Mouse (Mus musculus) liver, adult 2 months (tissue): ENCODE measurements around the gene Gm42906. TPM values are rescaled to one million over a fixed set of nuclear protein-coding genes. Genes with fewer than 3 reads are reported as not detected.
A peak's percentile ranks its signal among the peaks of the same experiment; 100 is the strongest.

Source experiments
- DNase-seq: peaks from one replicate; pipeline ENCODE4 v3.0.0-alpha.2; 2011; ENCODE audit warnings: low read depth, low spot score; ENCODE audit errors: extremely low read depth
- H3K27ac ChIP-seq: fragments of 200-500 bp; replicated peaks from 2 replicates; pipeline ENCODE4 v1.5.1; 2012; ENCODE audit warnings: low read depth, mild to moderate bottlenecking, control low read depth, inconsistent platforms, low read length; ENCODE audit not compliant: insufficient read depth
- H3K27me3 ChIP-seq: fragments of 200-500 bp; 2 replicates; pipeline ENCODE4 v1.6.1; 2012; ENCODE audit warnings: mild to moderate bottlenecking, moderate library complexity, low read length, inconsistent platforms; ENCODE audit not compliant: control insufficient read depth, insufficient read depth
- H3K36me3 ChIP-seq: fragments of 200-500 bp; 2 replicates; pipeline ENCODE4 v1.6.1; 2012; ENCODE audit warnings: low read length, inconsistent platforms; ENCODE audit not compliant: control insufficient read depth, insufficient read depth
- H3K4me1 ChIP-seq: fragments of 200-500 bp; 2 replicates; pipeline ENCODE4 v1.6.1; 2011; ENCODE audit warnings: low read length; ENCODE audit not compliant: control insufficient read depth, insufficient read depth
- H3K4me3 ChIP-seq: fragments of 200-500 bp; 2 replicates; pipeline ENCODE4 v1.5.1; 2011; ENCODE audit warnings: low read depth, mild to moderate bottlenecking, control low read depth, low read length, moderate library complexity; ENCODE audit not compliant: insufficient read depth
- H3K79me2 ChIP-seq: fragments of 200-500 bp; 2 replicates; pipeline ENCODE4 v1.6.1; 2012; ENCODE audit warnings: inconsistent platforms, mild to moderate bottlenecking, low read length, moderate library complexity; ENCODE audit not compliant: control insufficient read depth, insufficient read depth
- H3K9ac ChIP-seq: fragments of 200-500 bp; 2 replicates; pipeline ENCODE4 v1.6.1; 2012; ENCODE audit warnings: low read depth, mild to moderate bottlenecking, control low read depth, inconsistent platforms, low read length
- CTCF ChIP-seq: fragments of 200-500 bp; IDR thresholded peaks from 2 replicates; pipeline ENCODE4 v1.5.1; 2011; ENCODE audit warnings: low read depth, low read length, control low read depth
- POLR2A ChIP-seq: fragments of 200-500 bp; IDR thresholded peaks from 2 replicates; pipeline ENCODE4 v1.6.1; 2011; ENCODE audit warnings: low read length, control low read depth; ENCODE audit not compliant: insufficient read depth; ENCODE audit errors: extremely low read depth
- WGBS: fragments of 180-500 bp; shearing (Covaris S2); methylation state at CpG from one replicate; pipeline ENCODE4 v1.1.7; 2018; 5-methylcytosine and 5-hydroxymethylcytosine counted together
- polyA plus RNA-seq: library from polyadenylated mRNA; depleted of rRNA; stranded (reverse); fragments of >200 nt; gene quantifications from 2 replicates; pipeline ENCODE4 v1.2.3, GENCODE M21; 2012; rRNA removed
- total RNA-seq: library from RNA; depleted of rRNA; stranded (reverse); fragments of >200 nt; gene quantifications from 2 replicates; pipeline ENCODE4 v1.2.3, GENCODE M21; 2014; rRNA removed

Gm42906 gene
- total and polyA plus RNA-seq, 2 experiments, result not detected

GRCm38 (mm10) chr5:151022939-151023338 is 405.0 kb downstream of the Gm42906 start:
- Histone ChIP-seq H3K36me3 (no peaks in the 10 kb centered on the region), H3K27me3 (no peaks in the 10 kb centered on the region), H3K4me3 (no peak overlapping the region), H3K9ac (no peak overlapping the region), H3K4me1 (peaks cover 7% of the 10 kb centered on the region; the same call in 1 of the 2 replicates), H3K79me2 (no peaks in the 10 kb centered on the region), H3K27ac (no peak overlapping the region)
- WGBS, result 60% methylated on average over 1 of the region's 1 CpGs
- no peak for DNase-seq
- TF ChIP-seq POLR2A (no peak), CTCF (no peak)

GRCm38 (mm10) chr5:151022026-151022425 is 405.9 kb downstream of the Gm42906 start:
- Histone ChIP-seq H3K79me2 (no peaks in the 10 kb centered on the region), H3K9ac (no peak overlapping the region), H3K4me3 (no peak overlapping the region), H3K36me3 (no peaks in the 10 kb centered on the region), H3K4me1 (peaks cover 7% of the 10 kb centered on the region; the same call in 1 of the 2 replicates), H3K27me3 (no peaks in the 10 kb centered on the region), H3K27ac (no peak overlapping the region)
- no peak for DNase-seq
- no peak for TF ChIP-seq CTCF
- no peak for TF ChIP-seq POLR2A
- WGBS, result 87% methylated on average over 7 of the region's 7 CpGs

- Histone ChIP-seq H3K9ac (no peak overlapping the region), H3K36me3 (no peaks in the 10 kb centered on the region), H3K79me2 (no peaks in the 10 kb centered on the region), H3K27me3 (no peaks in the 10 kb centered on the region), H3K27ac (no peak overlapping the region), H3K4me1 (peaks cover 7% of the 10 kb centered on the region; the same call in 1 of the 2 replicates), H3K4me3 (no peak overlapping the region)
- no peak for DNase-seq
- 74% methylated on average over 14 of the region's 14 CpGs for WGBS
- TF ChIP-seq CTCF (no peak), POLR2A (no peak)
Observed at GRCm38 (mm10) chr5:151020831-151021230, 407.1 kb downstream of the Gm42906 start.

- no peaks in the 10 kb centered on the region for H3K79me2 ChIP-seq
- no peak overlapping the region for H3K4me3 ChIP-seq
- H3K27ac ChIP-seq, result no peak overlapping the region
- no peak overlapping the region for H3K9ac ChIP-seq
- 83% methylated on average over 13 of the region's 13 CpGs for WGBS
- DNase-seq, result no peak
- H3K36me3 ChIP-seq, result no peaks in the 10 kb centered on the region
- TF ChIP-seq POLR2A, result no peak
- TF ChIP-seq CTCF, result no peak
- no peaks in the 10 kb centered on the region for H3K27me3 ChIP-seq
- H3K4me1 ChIP-seq, result peaks cover 7% of the 10 kb centered on the region; the same call in 1 of the 2 replicates
Observed at GRCm38 (mm10) chr5:151020031-151020820, 407.7 kb downstream of the Gm42906 start.

GRCm38 (mm10) chr5:151018959-151019358 is 409.0 kb downstream of the Gm42906 start:
- WGBS, result 64% methylated on average over 5 of the region's 5 CpGs
- Histone ChIP-seq H3K4me1 (peaks cover 7% of the 10 kb centered on the region; the same call in 1 of the 2 replicates), H3K27ac (0 out of 2 replicates have a peak overlapping the region, but pooled peaks have one; percentile 54), H3K9ac (no peak overlapping the region), H3K4me3 (no peak overlapping the region), H3K27me3 (no peaks in the 10 kb centered on the region), H3K36me3 (no peaks in the 10 kb centered on the region), H3K79me2 (no peaks in the 10 kb centered on the region)
- TF ChIP-seq CTCF, result no peak
- no peak for TF ChIP-seq POLR2A
- peak; percentile 15 for DNase-seq

- H3K36me3 ChIP-seq, result no peaks in the 10 kb centered on the region
- H3K9ac ChIP-seq, result peak overlapping the region; percentile 39; the same call in 1 of the 2 replicates
- WGBS, result 28% methylated on average over 5 of the region's 5 CpGs
- H3K4me3 ChIP-seq, result no peak overlapping the region
- no peak for TF ChIP-seq CTCF
- TF ChIP-seq POLR2A, result no peak
- H3K79me2 ChIP-seq, result no peaks in the 10 kb centered on the region
- no peaks in the 10 kb centered on the region for H3K27me3 ChIP-seq
- H3K4me1 ChIP-seq, result peaks cover 7% of the 10 kb centered on the region; the same call in 1 of the 2 replicates
- DNase-seq, result peak; percentile 59
- peak overlapping the region; percentile 85 for H3K27ac ChIP-seq
Observed at GRCm38 (mm10) chr5:151018450-151018849, 409.5 kb downstream of the Gm42906 start.

Other genes starting within 250 kb of the Gm42906 start
- 21.3 and 25.0 TPM in 2 replicates for gene Stard13, start 194.3 kb downstream of the Gm42906 start, total RNA-seq
- gene Stard13, start 194.3 kb downstream of the Gm42906 start, polyA plus RNA-seq, result 7.8 and 7.9 TPM in 2 replicates
- not detected in 2 replicates for gene Vmn2r18, start 177.9 kb upstream of the Gm42906 start, total RNA-seq
- gene Vmn2r18, start 177.9 kb upstream of the Gm42906 start, polyA plus RNA-seq, result not detected in 2 replicates
- 8.0 and 8.9 TPM in 2 replicates for gene Rfc3, start 223.1 kb upstream of the Gm42906 start, total RNA-seq
- gene Rfc3, start 223.1 kb upstream of the Gm42906 start, polyA plus RNA-seq, result 4.2 and 4.8 TPM in 2 replicates